Mouse (Mus musculus) large intestine, adult 2 months (tissue): Measurements from ENCODE around the gene Rp2. TPM values are rescaled to one million over a fixed set of nuclear protein-coding genes. Genes with fewer than 3 reads are reported as not detected.

Experiments used
- DNase-seq: peaks from one replicate; pipeline ENCODE4 v3.0.0-alpha.2; 2012; ENCODE audit warnings: low read depth, low spot score
- WGBS: fragments of 180-500 bp; shearing (Covaris S2); methylation state at CpG from one replicate; pipeline ENCODE4 v1.1.7; 2018; 5-methylcytosine and 5-hydroxymethylcytosine counted together
- polyA plus RNA-seq: library from polyadenylated mRNA; depleted of rRNA; stranded (reverse); fragments of >200 nt; gene quantifications from 2 replicates; pipeline ENCODE4 v1.2.3, GENCODE M21; 2012; rRNA removed

Rp2 gene
- polyA plus RNA-seq, 1 experiment: 6.6 TPM

GRCm38 (mm10) chrX:20418461-20418860 lies 54.2 kb downstream of the Rp2 start:
- 68% methylated on average over 2 of the region's 2 CpGs for WGBS
- no peak for DNase-seq

DNA sequence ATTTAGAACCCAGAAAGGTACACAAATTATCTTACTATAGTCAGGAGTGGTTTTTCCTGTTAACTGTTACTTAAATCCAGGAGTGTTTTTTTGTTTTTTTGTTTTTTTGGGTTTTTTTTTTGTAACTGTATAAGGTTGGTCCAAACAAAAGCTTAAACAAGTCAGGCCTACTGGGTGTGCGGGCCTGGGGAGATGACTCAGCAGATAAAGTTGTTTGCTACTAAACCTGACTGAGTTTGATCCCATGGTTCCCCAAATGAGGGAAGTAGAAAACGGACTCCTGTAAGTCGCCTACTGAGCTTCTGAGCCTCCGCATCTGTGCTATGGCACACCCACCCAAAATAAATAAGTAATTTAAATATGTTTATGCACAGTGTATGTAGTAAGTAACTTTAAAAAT lies 55.3 kb downstream of the Rp2 start:
- WGBS: 85% methylated on average over 4 of the region's 4 CpGs

GRCm38 (mm10) chrX:20425140-20425838 lies 61.0 kb downstream of the Rp2 start, which contains the start of gene Jade3:
TSS of gene Jade3 (plus strand) at chrX:20425688.
- DNase-seq: no peak
- WGBS: 17% methylated on average over 36 of the region's 67 CpGs

More for the DNA sequence above, 55.3 kb downstream of the Rp2 start:
- DNase-seq: no peak

DNA sequence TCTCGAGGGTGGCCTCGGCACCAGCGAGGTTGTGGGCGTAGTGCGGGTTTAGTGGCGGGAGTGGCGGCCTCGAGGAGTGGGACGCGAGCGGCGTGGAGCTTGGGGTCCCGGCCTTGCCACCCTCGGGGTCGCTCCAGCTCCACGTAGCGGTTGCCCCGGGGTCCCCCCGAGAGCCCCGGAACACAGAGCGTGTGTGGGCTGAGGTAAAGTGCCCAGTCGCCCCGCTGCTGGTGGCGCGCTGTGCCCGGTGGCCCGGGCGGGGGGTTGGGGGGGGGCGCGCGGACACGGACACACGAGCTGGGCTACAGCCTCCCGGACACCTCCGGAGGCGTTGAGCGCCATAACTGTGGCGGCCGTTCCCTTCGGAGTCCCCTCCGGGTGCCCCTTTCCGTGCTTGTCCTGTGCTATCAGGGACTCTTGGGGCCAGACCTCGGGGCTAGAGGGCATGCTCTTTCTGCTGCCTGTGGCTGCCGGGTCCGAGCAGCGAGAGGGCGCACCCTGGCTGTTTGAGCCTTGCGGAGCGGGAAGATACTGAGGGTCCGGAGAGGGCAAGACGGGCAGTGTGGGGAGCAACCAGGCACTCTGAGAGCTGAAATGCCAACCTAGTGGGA lies 61.7 kb downstream of the Rp2 start:
- DNase-seq: no peak
- 21% methylated on average over 43 of the region's 51 CpGs for WGBS

Other genes starting within 250 kb of the Rp2 start
- gene Slc9a7, start 72.7 kb upstream of the Rp2 start, polyA plus RNA-seq: 1.4 TPM in 2 replicates
- gene Jade3, start 61.2 kb downstream of the Rp2 start, polyA plus RNA-seq: 0.52 and 1.0 TPM in 2 replicates
- 0.32 and 0.80 TPM in 2 replicates for gene Rgn, start 185.3 kb downstream of the Rp2 start, polyA plus RNA-seq